Mouse (Mus musculus) telencephalon, adult 2 months (tissue): ENCODE measurements around the gene BC067074.

ENCODE experiments used
- DNase-seq: peaks from one replicate; pipeline ENCODE4 v3.0.0-alpha.2; 2011; ENCODE audit warnings: low read depth, low spot score

The BC067074 gene

GRCm38 (mm10) chr13:113321972-113322371 is 29.0 kb downstream of the BC067074 start:
- peak; percentile 45 for DNase-seq

- DNase-seq: peak; percentile 15
These were observed 31.3 kb downstream of the BC067074 start for GRCm38 (mm10) chr13:113324241-113324640.

- DNase-seq: no peak
These were observed 32.7 kb downstream of the BC067074 start for GRCm38 (mm10) chr13:113325678-113326077.

- no peak for DNase-seq
These were observed 39.3 kb downstream of the BC067074 start for GRCm38 (mm10) chr13:113332256-113332655.

- no peak for DNase-seq
These were observed 40.4 kb downstream of the BC067074 start for GRCm38 (mm10) chr13:113333374-113333773.

- DNase-seq: no peak
These were observed 41.0 kb downstream of the BC067074 start for GRCm38 (mm10) chr13:113333931-113334330.

GRCm38 (mm10) chr13:113334773-113335172 is 41.8 kb downstream of the BC067074 start:
- no peak for DNase-seq

GRCm38 (mm10) chr13:113337223-113337858 is 44.4 kb downstream of the BC067074 start:
- peak; percentile 53 for DNase-seq

- DNase-seq: no peak
These were observed 47.7 kb downstream of the BC067074 start for GRCm38 (mm10) chr13:113340644-113341043.

GRCm38 (mm10) chr13:113341161-113341560 is 48.2 kb downstream of the BC067074 start:
- DNase-seq: no peak

GRCm38 (mm10) chr13:113342355-113342919 is 49.5 kb downstream of the BC067074 start:
- DNase-seq: no peak

- DNase-seq: no peak
These were observed 57.9 kb downstream of the BC067074 start for GRCm38 (mm10) chr13:113350743-113351430.

GRCm38 (mm10) chr13:113353546-113353945 is 60.6 kb downstream of the BC067074 start:
- DNase-seq: no peak

GRCm38 (mm10) chr13:113353955-113354354 is 61.0 kb downstream of the BC067074 start:
- DNase-seq: no peak

- DNase-seq: no peak
These were observed 62.1 kb downstream of the BC067074 start for GRCm38 (mm10) chr13:113355022-113355421.

- DNase-seq: no peak
These were observed 64.6 kb downstream of the BC067074 start for GRCm38 (mm10) chr13:113357438-113358144.

GRCm38 (mm10) chr13:113359676-113360075 is 66.7 kb downstream of the BC067074 start:
- DNase-seq: no peak

GRCm38 (mm10) chr13:113365976-113366375 is 73.0 kb downstream of the BC067074 start:
- DNase-seq: no peak

- no peak for DNase-seq
These were observed 76.1 kb downstream of the BC067074 start for GRCm38 (mm10) chr13:113368931-113369579.

- no peak for DNase-seq
These were observed 76.7 kb downstream of the BC067074 start for GRCm38 (mm10) chr13:113369622-113370021.

- no peak for DNase-seq
These were observed 80.5 kb downstream of the BC067074 start for GRCm38 (mm10) chr13:113373291-113374083.
